Mouse (Mus musculus) urinary bladder, postnatal 10 days (tissue): ENCODE measurements around the gene Fv1.

ENCODE experiments used
- DNase-seq: peaks from one replicate; pipeline ENCODE4 v3.0.0; 2022; ENCODE audit warnings: low spot score

Fv1 gene

GRCm38 (mm10) chr4:147884138-147884537 is 15.4 kb downstream of the Fv1 start:
- DNase-seq: no peak

GRCm38 (mm10) chr4:147886158-147886557 is 17.4 kb downstream of the Fv1 start:
- no peak for DNase-seq

GRCm38 (mm10) chr4:147887277-147887676 is 18.5 kb downstream of the Fv1 start:
- DNase-seq: no peak

- no peak for DNase-seq
Observed at GRCm38 (mm10) chr4:147888237-147888636, 19.5 kb downstream of the Fv1 start.

GRCm38 (mm10) chr4:147890341-147890740 is 21.6 kb downstream of the Fv1 start:
- DNase-seq: no peak

GRCm38 (mm10) chr4:147895815-147896330 is 27.1 kb downstream of the Fv1 start:
- no peak for DNase-seq

- no peak for DNase-seq
Observed at GRCm38 (mm10) chr4:147896411-147896810, 27.6 kb downstream of the Fv1 start.

- DNase-seq: no peak
Observed at GRCm38 (mm10) chr4:147897348-147897747, 28.6 kb downstream of the Fv1 start.

- no peak for DNase-seq
Observed at GRCm38 (mm10) chr4:147900452-147900851, 31.7 kb downstream of the Fv1 start.

- DNase-seq: no peak
Observed at GRCm38 (mm10) chr4:147902906-147903500, 34.2 kb downstream of the Fv1 start.

GRCm38 (mm10) chr4:147903601-147904000 is 34.8 kb downstream of the Fv1 start:
- DNase-seq: no peak

GRCm38 (mm10) chr4:147904313-147905089 is 35.7 kb downstream of the Fv1 start, which contains the start of gene Mfn2:
Mfn2 (minus strand) TSS chr4:147904704.
- peak; percentile 57 for DNase-seq

GRCm38 (mm10) chr4:147905090-147905659 is 36.4 kb downstream of the Fv1 start:
- no peak for DNase-seq

- DNase-seq: no peak
Observed at GRCm38 (mm10) chr4:147906230-147906629, 37.5 kb downstream of the Fv1 start.

GRCm38 (mm10) chr4:147909486-147909885 is 40.7 kb downstream of the Fv1 start:
- no peak for DNase-seq

- no peak for DNase-seq
Observed at GRCm38 (mm10) chr4:147918459-147919121, 49.8 kb downstream of the Fv1 start.
